Mouse (Mus musculus) CH12.LX (cell line): ENCODE results near the gene Hyal5. TPM values are rescaled to one million over a fixed set of nuclear protein-coding genes. Genes with fewer than 3 reads are reported as not detected.
A peak's percentile ranks its signal among the peaks of the same experiment; 100 is the strongest.

ENCODE experiments used
- DNase-seq: peaks from one replicate; pipeline ENCODE4 v3.0.0-alpha.2; 2013; ENCODE audit errors: extremely low read depth
- H3K27ac ChIP-seq: 2 replicates; pipeline ENCODE4 v1.5.1; 2012; ENCODE audit warnings: low read depth, mild to moderate bottlenecking, control low read depth, moderate library complexity; ENCODE audit not compliant: insufficient read depth
- H3K27me3 ChIP-seq: replicated peaks from 2 replicates; pipeline ENCODE3; 2012; ENCODE audit warnings: inconsistent platforms
- H3K36me3 ChIP-seq, 2 experiments: replicated peaks in 1 of 2; 2 replicates each; pipeline versions ENCODE3 to v1.6.1; 2012; ENCODE audit warnings: inconsistent platforms in 1 of 2, low read length in 1 of 2, mild to moderate bottlenecking in 1 of 2, mixed read lengths in 1 of 2, moderate library complexity in 1 of 2; ENCODE audit not compliant: control insufficient read depth in 1 of 2, insufficient read depth in 1 of 2
- H3K4me1 ChIP-seq, 2 experiments: 2 replicates each; pipeline ENCODE4 v1.6.1; 2012; ENCODE audit warnings: inconsistent platforms in 1 of 2, moderate library complexity in 1 of 2; ENCODE audit not compliant: insufficient read depth in 2 of 2, control insufficient read depth in 1 of 2
- H3K4me2 ChIP-seq: 2 replicates; pipeline ENCODE4 v1.6.1; 2012; ENCODE audit warnings: low read depth, mild to moderate bottlenecking, control low read depth; ENCODE audit not compliant: poor library complexity, insufficient read depth, severe bottlenecking
- H3K4me3 ChIP-seq, 3 experiments: fragments of 150-350 bp in 1 of 3; sonication (generic) in 1 of 3; replicated peaks in 1 of 3; 2 replicates each; pipeline versions ENCODE3 to v1.5.1; 2011 to 2012; ENCODE audit warnings: low read depth in 2 of 3, low read length in 2 of 3, mild to moderate bottlenecking in 2 of 3, moderate library complexity in 2 of 3, control low read depth in 1 of 3, improper control_type of control experiment in 1 of 3, inconsistent platforms in 1 of 3, mixed read lengths in 1 of 3; ENCODE audit not compliant: poor library complexity in 1 of 3
- H3K79me2 ChIP-seq: replicated peaks from 2 replicates; pipeline ENCODE4 v1.6.1; 2012; ENCODE audit warnings: mild to moderate bottlenecking, moderate library complexity; ENCODE audit not compliant: control insufficient read depth, poor library complexity, insufficient read depth, severe bottlenecking; ENCODE audit errors: extremely low read depth
- H3K9ac ChIP-seq: 2 replicates; pipeline ENCODE4 v1.6.1; 2012; ENCODE audit warnings: low read depth, mild to moderate bottlenecking, control low read depth, moderate library complexity; ENCODE audit not compliant: insufficient read depth
- H3K9me3 ChIP-seq: replicated peaks from 2 replicates; pipeline ENCODE3; 2012; ENCODE audit warnings: low read length, inconsistent platforms, mixed read lengths
- CHD1 ChIP-seq: IDR thresholded peaks from 2 replicates; pipeline ENCODE4 v1.6.1; 2012; ENCODE audit warnings: low read depth, low read length, improper control_type of control experiment, inconsistent platforms
- CHD2 ChIP-seq: IDR thresholded peaks from 2 replicates; pipeline ENCODE4 v1.6.1; 2011; ENCODE audit warnings: low read length, improper control_type of control experiment
- CTCF ChIP-seq, 2 experiments: IDR thresholded peaks in 1 of 2; conservative IDR thresholded peaks in 1 of 2; 2 replicates each; pipeline ENCODE4 v1.5.1; 2011 to 2012; ENCODE audit warnings: low read depth in 2 of 2, low read length in 2 of 2, improper control_type of control experiment in 1 of 2, inconsistent platforms in 1 of 2, mild to moderate bottlenecking in 1 of 2, moderate library complexity in 1 of 2
- ETS1 ChIP-seq: conservative IDR thresholded peaks from 2 replicates; pipeline ENCODE4 v1.6.1; 2012; ENCODE audit warnings: low read depth, mild to moderate bottlenecking, inconsistent platforms, low read length, improper control_type of control experiment, moderate library complexity
- GABPA ChIP-seq: IDR thresholded peaks from 2 replicates; pipeline ENCODE4 v1.6.1; 2012; ENCODE audit warnings: low read depth, low read length, improper control_type of control experiment, inconsistent platforms; ENCODE audit not compliant: insufficient replicate concordance
- JUN ChIP-seq: IDR thresholded peaks from 2 replicates; pipeline ENCODE4 v1.6.1; 2011; ENCODE audit warnings: low read depth, mild to moderate bottlenecking, low read length, improper control_type of control experiment, moderate library complexity; ENCODE audit not compliant: insufficient read depth
- MAZ ChIP-seq: IDR thresholded peaks from 2 replicates; pipeline ENCODE4 v1.6.1; 2012; ENCODE audit warnings: low read depth, mild to moderate bottlenecking, inconsistent platforms, low read length, improper control_type of control experiment, moderate library complexity
- MEF2A ChIP-seq: IDR thresholded peaks from 2 replicates; pipeline ENCODE4 v1.6.1; 2014; ENCODE audit warnings: low read depth, mild to moderate bottlenecking, inconsistent platforms, low read length, improper control_type of control experiment, borderline replicate concordance
- MXI1 ChIP-seq: IDR thresholded peaks from 2 replicates; pipeline ENCODE4 v1.6.1; 2011; ENCODE audit warnings: mild to moderate bottlenecking, low read depth, low read length, improper control_type of control experiment
- MYC ChIP-seq: IDR thresholded peaks from 2 replicates; pipeline ENCODE4 v1.6.1; 2011; ENCODE audit warnings: low read depth, mild to moderate bottlenecking, improper control_type of control experiment, low read length
- NELFE ChIP-seq: IDR thresholded peaks from 2 replicates; pipeline ENCODE4 v1.6.1; 2011; ENCODE audit warnings: low read depth, low read length, improper control_type of control experiment
- POLR2AphosphoS2 ChIP-seq: IDR thresholded peaks from 2 replicates; pipeline ENCODE4 v1.6.1; 2011; ENCODE audit warnings: low read depth, low read length, improper control_type of control experiment
- RAD21 ChIP-seq: IDR thresholded peaks from 2 replicates; pipeline ENCODE4 v1.6.1; 2011; ENCODE audit warnings: low read depth, mild to moderate bottlenecking, low read length, improper control_type of control experiment, moderate library complexity
- SMC3 ChIP-seq: IDR thresholded peaks from 2 replicates; pipeline ENCODE4 v1.6.1; 2011; ENCODE audit warnings: low read depth, low read length, improper control_type of control experiment
- ZKSCAN1 ChIP-seq: IDR thresholded peaks from 2 replicates; pipeline ENCODE4 v1.6.1; 2012; ENCODE audit warnings: low read depth, inconsistent platforms, low read length, improper control_type of control experiment, borderline replicate concordance
- dilution Hi-C: fragments of 300-500 bp; cut with MboI; formaldehyde crosslinking; loops from 2 replicates; pipeline ENCODE4 v1.14.3; 2020; ENCODE audit warnings: low sequenced_read_pairs; ENCODE audit not compliant: extremely low pct_unique_long_range_greater_than_20kb, extremely low pct_ligation_motif_present
- in situ Hi-C: fragments of 300-500 bp; cut with MboI; formaldehyde crosslinking; loops from 3 replicates; pipeline ENCODE4 v1.14.3; 2019; ENCODE audit warnings: low sequenced_read_pairs, low pct_ligation_motif_present, low pct_unique_long_range_greater_than_20kb, mixed read lengths
- polyA plus RNA-seq: library from polyadenylated mRNA; unstranded; fragments of >175 nt; gene quantifications from 2 replicates; pipeline ENCODE4 v1.2.1, GENCODE M21; 2012; ENCODE audit warnings: low read depth; ENCODE audit not compliant: insufficient read length
- total RNA-seq, 2 experiments: library from RNA; depleted of rRNA; stranded (reverse); fragments of 300-350 nt in 1 of 2; fragments of >200 nt in 1 of 2; gene quantifications; 2 replicates each; pipeline ENCODE4 v1.2.3; 2012 to 2014

Gene Hyal5
- total and polyA plus RNA-seq, 3 experiments = not detected

DNA sequence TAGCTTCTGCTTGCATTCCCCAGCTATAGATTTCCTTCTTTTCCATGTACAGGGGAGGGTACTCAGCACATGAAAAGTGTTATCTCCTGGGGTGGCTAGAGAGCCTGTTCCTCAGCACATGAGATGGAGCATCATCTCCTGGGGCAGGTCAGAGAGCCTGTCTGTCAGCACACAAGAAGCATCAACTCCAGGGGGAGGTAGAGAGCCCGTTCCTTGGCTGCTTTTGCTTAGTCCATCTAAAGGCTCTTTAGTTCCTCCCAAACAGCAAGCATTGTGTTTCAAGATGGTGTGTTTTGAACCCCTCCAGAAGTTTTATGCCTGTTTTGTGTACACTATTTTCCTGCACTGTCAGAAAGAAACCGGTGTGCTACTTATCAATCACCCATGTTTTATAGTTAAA is 2.5 kb downstream of the Hyal5 start:
- TF ChIP-seq JUN (no peak), GABPA (no peak), RAD21 (no peak; the same call in none of the 2 replicates), MXI1 (no peak), MYC (no peak), CTCF (conservative IDR thresholded peaks at IDR 0.05 in 1 of 2, IDR thresholded peaks at IDR 0.05 in 1 of 2; ENCODE audit: low read depth in 2 of 2, low read length in 2 of 2) (peak; percentile 16 to 57; a peak in 2 of 4 replicates), ZKSCAN1 (no peak), NELFE (no peak), POLR2AphosphoS2 (no peak), CHD1 (no peak), SMC3 (peak; percentile 47), MAZ (no peak), ETS1 (no peak), CHD2 (no peak), MEF2A (no peak)
- in situ Hi-C loops (no loop called here), dilution Hi-C loops (no loop called here)
- Histone ChIP-seq H3K36me3 (no peaks in the 10 kb centered on the region), H3K4me1 (no peaks in the 10 kb centered on the region), H3K9ac (no peak overlapping the region), H3K27ac (no peak overlapping the region), H3K4me2 (no peak overlapping the region), H3K4me3 (no peak overlapping the region), H3K27me3 (no peaks in the 10 kb centered on the region), H3K79me2 (no peaks in the 10 kb centered on the region), H3K9me3 (no peaks in the 10 kb centered on the region)
- DNase-seq = peak; percentile 57

DNA sequence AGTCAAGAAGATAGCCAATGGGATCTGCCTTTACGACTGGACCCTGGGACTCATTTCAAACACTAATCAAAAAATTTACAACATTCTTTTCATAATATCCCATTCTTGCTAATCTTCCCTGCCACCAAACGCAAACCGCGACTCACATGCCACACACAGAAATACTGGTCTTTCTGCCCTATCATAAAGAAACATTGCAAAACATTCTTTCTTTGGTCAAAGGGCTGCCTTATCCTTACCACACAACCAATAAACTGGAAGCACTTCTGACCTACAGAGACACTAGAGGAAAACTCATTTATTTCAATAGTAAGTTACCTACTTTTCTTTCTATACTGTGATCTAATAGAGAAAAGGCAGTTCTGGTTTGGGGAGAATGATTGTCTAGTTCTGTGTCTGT is 5.9 kb downstream of the Hyal5 start:
- no peaks in the 10 kb centered on the region for H3K36me3 ChIP-seq
- H3K79me2 ChIP-seq = no peaks in the 10 kb centered on the region
- in situ Hi-C loops = no loop called here
- DNase-seq = no peak
- no peaks in the 10 kb centered on the region for H3K4me1 ChIP-seq
- H3K9ac ChIP-seq = no peak overlapping the region
- no peak overlapping the region for H3K4me2 ChIP-seq
- H3K4me3 ChIP-seq = no peak overlapping the region
- H3K27me3 ChIP-seq = no peaks in the 10 kb centered on the region
- dilution Hi-C loops = no loop called here
- no peak overlapping the region for H3K27ac ChIP-seq
- no peaks in the 10 kb centered on the region for H3K9me3 ChIP-seq
- TF ChIP-seq CTCF (conservative IDR thresholded peaks at IDR 0.05 in 1 of 2, IDR thresholded peaks at IDR 0.05 in 1 of 2; ENCODE audit: low read depth in 2 of 2, low read length in 2 of 2) (no peak), SMC3 (no peak)
